Mouse (Mus musculus) CD4-positive, CD25-positive, alpha-beta regulatory T cell, adult 9 weeks (primary cell): Measurements from ENCODE around the gene Brk1. TPM values are rescaled to one million over a fixed set of nuclear protein-coding genes. Genes with fewer than 3 reads are reported as not detected.

Experiments used
- polyA plus RNA-seq: library from polyadenylated mRNA; unstranded; fragments of 100-300 nt; shearing (Covaris generic); gene quantifications from one replicate; pipeline ENCODE4 v1.2.1, GENCODE M21; 2017

Gene Brk1
- polyA plus RNA-seq, result 290 TPM

DNA sequence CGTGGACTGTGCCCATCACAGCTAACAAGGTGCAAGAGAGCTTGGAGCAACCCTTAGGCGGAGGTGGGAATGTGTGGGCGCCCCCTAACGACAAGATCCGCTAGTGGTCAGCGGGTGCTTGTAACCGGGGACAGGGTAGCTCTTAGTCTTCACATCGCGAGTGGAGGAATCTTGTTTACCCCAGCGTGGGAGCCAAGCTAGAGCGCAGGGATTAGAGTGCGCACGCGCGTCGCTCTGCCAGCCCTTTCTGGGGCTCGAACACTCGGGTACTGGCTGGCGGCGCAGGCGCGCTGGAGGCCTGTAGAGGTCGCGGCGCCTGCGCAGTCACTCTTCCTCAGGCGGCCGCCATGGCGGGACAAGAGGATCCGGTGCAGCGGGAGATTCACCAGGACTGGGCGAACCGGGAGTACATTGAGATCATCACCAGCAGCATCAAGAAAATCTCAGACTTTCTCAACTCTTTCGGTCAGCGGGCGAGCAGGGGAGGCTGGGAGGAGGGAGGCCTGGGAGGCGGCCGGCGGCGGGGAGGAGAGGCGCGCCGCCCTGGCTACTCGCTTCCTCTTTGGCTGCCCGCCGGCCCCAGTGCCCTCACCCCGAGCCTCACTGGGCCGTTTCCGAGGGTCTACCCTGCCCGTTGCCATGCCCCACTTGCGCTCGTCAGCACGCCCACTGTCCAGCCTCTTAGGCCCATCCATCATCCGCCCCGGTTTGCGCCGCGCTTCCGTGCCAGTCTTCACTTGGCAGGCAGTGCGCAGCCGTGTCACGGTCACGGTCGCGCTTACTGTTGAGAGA is at the start of gene Brk1:
Brk1 (plus strand) TSS at position 341 of the 792 bp plus-strand sequence.

DNA sequence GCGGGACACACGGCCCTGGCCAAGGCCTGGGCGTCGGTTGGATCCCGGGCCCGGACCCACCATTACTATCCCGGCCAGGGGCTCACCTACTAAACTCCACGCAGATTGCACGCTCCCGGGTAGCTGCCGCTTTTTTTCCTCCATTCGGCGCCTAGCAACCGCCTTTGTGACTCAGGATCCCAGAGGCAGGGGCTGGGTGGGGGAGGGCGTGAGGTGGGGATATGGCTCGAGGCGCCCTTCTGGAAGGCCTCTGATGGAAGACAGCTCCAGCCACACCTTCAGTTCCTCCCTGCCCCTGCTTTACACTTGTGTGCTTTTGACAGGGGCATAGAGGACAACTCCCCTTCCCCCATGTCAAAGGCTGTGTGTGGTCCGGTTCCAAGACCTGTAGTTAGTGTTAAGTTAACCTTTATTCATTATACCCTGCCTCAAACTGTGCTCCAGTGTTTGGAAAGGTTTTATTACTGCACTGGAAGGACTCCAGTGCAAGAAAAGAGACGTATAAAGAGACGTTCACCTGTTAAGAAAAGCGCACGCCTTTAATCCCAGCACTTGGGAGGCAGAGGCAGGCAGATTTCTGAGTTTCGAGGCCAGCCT is 3.9 kb upstream of the Brk1 start, which contains the start of gene Fancd2os:
Fancd2os (minus strand) TSS at position 173 of the 597 bp plus-strand sequence.

DNA sequence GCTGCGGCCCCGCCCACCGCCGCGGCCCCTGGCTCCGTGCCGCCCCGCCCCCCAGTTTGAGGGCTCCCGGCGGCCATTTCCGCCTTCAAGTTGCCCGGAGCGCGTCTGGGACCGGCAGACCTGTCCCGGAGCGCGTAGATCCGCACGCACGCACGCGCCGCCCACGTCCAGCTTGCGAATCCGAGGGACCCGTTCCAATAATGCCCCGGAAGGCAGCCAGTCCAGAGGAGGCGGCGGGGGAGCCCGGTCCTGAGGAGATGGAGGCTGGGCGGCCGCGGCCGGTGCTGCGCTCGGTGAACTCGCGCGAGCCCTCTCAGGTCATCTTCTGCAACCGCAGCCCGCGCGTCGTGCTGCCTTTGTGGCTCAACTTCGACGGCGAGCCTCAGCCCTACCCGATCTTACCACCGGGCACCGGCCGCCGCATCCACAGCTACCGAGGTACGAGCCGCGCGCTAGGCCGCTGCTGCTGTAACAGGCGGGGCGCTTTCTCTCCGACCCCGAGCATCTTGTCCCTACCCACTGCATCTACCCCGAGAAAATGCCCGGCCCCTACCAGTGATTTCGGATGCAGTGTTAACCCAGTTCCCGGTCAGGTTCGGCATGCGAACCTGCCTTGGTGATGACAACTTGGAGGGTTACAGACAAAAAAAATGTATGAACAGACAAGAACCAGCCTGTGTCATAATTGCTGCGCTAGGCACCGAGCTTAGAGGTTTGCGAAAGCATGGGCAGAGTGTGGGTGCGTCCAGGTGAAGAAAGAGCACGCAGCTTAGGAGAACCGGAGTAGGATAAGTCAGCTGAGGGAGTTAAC is 19.6 kb downstream of the Brk1 start, which contains the start of gene Vhl:
Vhl (plus strand) TSS at position 19 of the 811 bp plus-strand sequence.

DNA sequence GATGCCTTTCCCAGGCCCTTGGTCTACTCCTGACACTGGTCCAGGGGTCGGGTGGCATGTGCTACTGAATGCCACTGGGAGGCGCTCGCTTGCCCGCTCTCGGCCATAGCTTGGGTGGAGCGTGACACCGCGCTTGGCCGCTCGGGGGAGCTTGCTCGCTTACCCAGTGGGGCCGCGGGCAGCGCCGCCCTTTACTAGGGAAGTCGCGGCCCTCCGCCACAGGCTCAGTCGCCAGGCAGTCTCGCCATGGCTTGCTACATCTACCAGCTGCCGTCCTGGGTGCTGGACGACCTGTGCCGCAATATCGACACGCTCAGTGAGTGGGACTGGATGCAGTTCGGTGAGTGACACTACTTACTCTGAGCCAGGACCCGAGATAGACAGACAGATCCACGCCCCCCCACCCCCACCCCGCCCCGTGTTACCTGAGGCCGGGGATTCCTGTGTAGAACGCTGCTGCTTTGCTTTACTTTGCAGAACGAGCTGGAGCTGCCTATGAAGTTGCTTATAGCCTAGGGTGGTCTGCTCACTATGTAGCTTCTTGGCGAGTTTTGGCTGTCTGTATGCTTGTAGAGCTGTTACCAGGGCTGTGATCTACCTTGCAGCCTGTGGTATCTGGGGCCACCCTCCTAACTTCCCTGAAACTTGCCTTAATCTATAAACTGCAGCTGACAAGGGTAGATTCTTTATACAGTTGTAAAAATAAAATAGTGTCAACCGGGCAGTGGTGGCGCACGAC is 33.9 kb downstream of the Brk1 start, which contains the start of gene Irak2:
Irak2 (plus strand) TSS at position 166 of the 739 bp plus-strand sequence.

Other genes with a start within 250 kb of the Brk1 start
- gene Tada3, start 226.9 kb upstream of the Brk1 start, polyA plus RNA-seq, result 66.9 TPM
- 593 TPM for gene Arpc4, start 226.7 kb upstream of the Brk1 start, polyA plus RNA-seq
- 16.9 TPM for gene Ttll3, start 215.5 kb upstream of the Brk1 start, polyA plus RNA-seq
- gene Rpusd3, start 185.4 kb upstream of the Brk1 start, polyA plus RNA-seq, result 19.9 TPM
- not detected for gene Cidec, start 169.0 kb upstream of the Brk1 start, polyA plus RNA-seq
- 71.0 TPM for gene Jagn1, start 162.2 kb upstream of the Brk1 start, polyA plus RNA-seq
- 0.25 TPM for gene Il17re, start 146.3 kb upstream of the Brk1 start, polyA plus RNA-seq
- 0.65 TPM for gene Il17rc, start 133.3 kb upstream of the Brk1 start, polyA plus RNA-seq
- gene Creld1, start 121.5 kb upstream of the Brk1 start, polyA plus RNA-seq, result 12.5 TPM
- gene Prrt3, start 102.8 kb upstream of the Brk1 start, polyA plus RNA-seq, result 0.25 TPM
- 115 TPM for gene Emc3, start 73.1 kb upstream of the Brk1 start, polyA plus RNA-seq
- gene Fancd2, start 73.1 kb upstream of the Brk1 start, polyA plus RNA-seq, result 1.9 TPM
- gene Fancd2os, start 4.1 kb upstream of the Brk1 start, polyA plus RNA-seq, result not detected
- gene Vhl, start 19.2 kb downstream of the Brk1 start, polyA plus RNA-seq, result 23.3 TPM
- gene Irak2, start 33.7 kb downstream of the Brk1 start, polyA plus RNA-seq, result 57.2 TPM
- gene Tatdn2, start 92.3 kb downstream of the Brk1 start, polyA plus RNA-seq, result 0.83 TPM
- gene Ghrl, start 115.1 kb downstream of the Brk1 start, polyA plus RNA-seq, result 2.3 TPM
- 194 TPM for gene Sec13, start 136.0 kb downstream of the Brk1 start, polyA plus RNA-seq